Mouse (Mus musculus) adipocyte (in vitro differentiated cells): ENCODE results near the gene Rexo4.

Experiments used
- DNase-seq: peaks from one replicate; pipeline ENCODE4 v3.0.0-alpha.2; 2016; ENCODE audit warnings: low spot score

Rexo4 gene

GRCm38 (mm10) chr2:26910124-26910993 lies 53.8 kb downstream of the Rexo4 start, which contains the start of the genes Med22 and Rpl7a:
TSS of gene Med22 (minus strand) at chr2:26910677.
TSS of gene Rpl7a (plus strand) at chr2:26910764.
- peak; percentile 98 for DNase-seq

- DNase-seq, result no peak
These were observed 54.8 kb downstream of the Rexo4 start for GRCm38 (mm10) chr2:26909387-26909784.

- no peak for DNase-seq
These were observed 55.3 kb downstream of the Rexo4 start for GRCm38 (mm10) chr2:26908710-26909386.

GRCm38 (mm10) chr2:26907109-26907508 lies 57.1 kb downstream of the Rexo4 start:
- peak; percentile 46 for DNase-seq

GRCm38 (mm10) chr2:26906431-26906830 lies 57.8 kb downstream of the Rexo4 start:
- no peak for DNase-seq

- no peak for DNase-seq
These were observed 58.2 kb downstream of the Rexo4 start for GRCm38 (mm10) chr2:26905936-26906335.
